Mouse (Mus musculus) erythroblast, embryonic 14.5 days (primary cell): ENCODE measurements around the gene Iqcd. TPM values are rescaled to one million over a fixed set of nuclear protein-coding genes. Genes with fewer than 3 reads are reported as not detected.

ENCODE experiments used
- H3K27me3 ChIP-seq: 2 replicates; pipeline ENCODE4 v1.6.1; 2012; ENCODE audit warnings: inconsistent platforms; ENCODE audit not compliant: control insufficient read depth
- H3K36me3 ChIP-seq: 2 replicates; pipeline ENCODE4 v1.6.1; 2012; ENCODE audit warnings: mild to moderate bottlenecking, inconsistent platforms; ENCODE audit not compliant: control insufficient read depth
- H3K4me1 ChIP-seq: 2 replicates; pipeline ENCODE4 v1.6.1; 2012; ENCODE audit warnings: inconsistent platforms; ENCODE audit not compliant: control insufficient read depth
- H3K4me3 ChIP-seq: replicated peaks from 2 replicates; pipeline ENCODE3; 2012; ENCODE audit warnings: moderate library complexity, mild to moderate bottlenecking, inconsistent platforms
- H3K9me3 ChIP-seq: 2 replicates; pipeline ENCODE4 v1.6.1; 2012; ENCODE audit warnings: low read length, inconsistent platforms, mixed read lengths; ENCODE audit not compliant: control insufficient read depth
- GATA1 ChIP-seq: IDR thresholded peaks from 2 replicates; pipeline ENCODE4 v1.6.1; 2012; ENCODE audit warnings: low read length, inconsistent platforms, mixed read lengths
- TAL1 ChIP-seq: IDR thresholded peaks from 3 replicates; pipeline ENCODE4 v1.6.1; 2012; ENCODE audit warnings: low read length, inconsistent platforms, mixed read lengths
- polyA plus RNA-seq: library from polyadenylated mRNA; stranded (reverse); fragments of >175 nt; gene quantifications from 2 replicates; pipeline ENCODE4 v1.2.3, GENCODE M21; 2012

Iqcd gene
- polyA plus RNA-seq, 1 experiment, result 1.3 TPM

GRCm38 (mm10) chr5:120631128-120631527 is 42.3 kb downstream of the Iqcd start:
- TF ChIP-seq GATA1, result no peak
- TF ChIP-seq TAL1, result no peak
- Histone ChIP-seq H3K27me3 (peaks cover 43% of the 10 kb centered on the region), H3K4me3 (no peak overlapping the region), H3K9me3 (peaks cover 11% of the 10 kb centered on the region), H3K4me1 (peaks cover 8% of the 10 kb centered on the region), H3K36me3 (peaks cover 22% of the 10 kb centered on the region)

DNA sequence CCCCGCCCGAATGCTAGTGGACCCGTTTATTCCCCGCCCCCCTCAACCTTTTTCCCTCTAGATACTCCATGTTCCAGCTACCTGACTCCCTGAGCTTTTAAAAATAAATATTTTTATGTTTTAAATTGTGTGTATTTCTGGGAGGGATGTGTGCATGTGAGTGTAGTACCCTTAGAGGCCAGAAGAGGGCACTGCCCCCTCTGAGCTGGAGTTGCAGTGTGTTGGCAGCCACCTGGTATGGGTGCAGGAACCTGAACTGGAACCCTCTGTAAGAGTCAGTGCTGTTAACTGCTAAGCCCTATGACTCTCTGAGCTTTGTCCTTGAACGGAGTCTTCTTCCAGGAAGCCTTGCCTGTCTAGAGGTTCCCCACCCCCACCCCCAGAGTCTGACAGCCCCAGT is 43.1 kb downstream of the Iqcd start:
- H3K27me3 ChIP-seq, result peaks cover 43% of the 10 kb centered on the region

DNA sequence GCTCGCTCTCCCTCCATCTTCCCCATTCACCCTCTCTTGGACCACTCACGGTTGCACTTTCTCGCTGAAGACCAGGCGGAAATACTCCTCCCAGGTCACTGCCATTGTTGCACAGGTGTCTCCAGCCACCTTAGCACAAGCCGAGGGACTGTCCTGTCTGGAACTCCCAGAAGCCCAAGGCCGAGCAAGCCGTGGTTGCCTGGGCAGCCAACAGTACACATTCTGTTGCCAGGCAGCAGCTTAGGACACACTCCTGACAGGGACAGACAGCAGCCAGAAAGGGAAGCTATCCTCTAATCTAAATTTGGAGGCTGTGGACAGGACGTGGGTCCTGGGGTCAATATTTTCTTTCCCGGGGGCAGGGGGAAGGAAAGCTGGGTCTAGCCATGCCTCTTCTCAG is 45.3 kb downstream of the Iqcd start, which contains the start of gene Cfap73:
Cfap73 (minus strand) TSS at position 105 of the 400 bp plus-strand sequence.
- H3K4me3 ChIP-seq, result no peak within 1 kb of the TSS
- H3K27me3 ChIP-seq, result peaks cover 43% of the 10 kb centered on the region

More for the DNA sequence above, 43.1 kb downstream of the Iqcd start:
- Histone ChIP-seq H3K4me1 (peaks cover 8% of the 10 kb centered on the region; the same call in 1 of the 2 replicates), H3K36me3 (peaks cover 14% of the 10 kb centered on the region), H3K9me3 (peaks cover 11% of the 10 kb centered on the region), H3K4me3 (no peak overlapping the region)
- no peak for TF ChIP-seq GATA1
- TF ChIP-seq TAL1, result no peak

DNA sequence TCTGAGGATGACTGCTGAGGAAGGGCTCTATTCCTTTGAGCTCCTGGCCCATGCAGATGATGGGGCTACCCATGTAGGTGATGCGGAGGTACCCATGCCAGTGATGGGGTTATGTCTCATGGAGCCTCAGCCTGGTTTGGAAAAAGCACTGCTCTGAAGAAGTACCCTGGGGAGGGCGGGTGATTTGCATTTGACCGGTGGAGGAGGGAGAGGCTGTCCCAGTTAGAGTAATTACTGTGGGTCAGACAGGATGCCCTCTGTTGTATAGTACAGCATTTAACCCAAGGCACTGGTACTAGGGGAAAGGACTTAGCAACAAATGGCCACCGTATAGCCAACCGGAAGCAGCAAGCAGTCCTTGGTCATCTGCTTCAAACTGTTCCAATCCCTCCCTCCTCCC is 46.0 kb downstream of the Iqcd start:
- TF ChIP-seq GATA1 (no peak), TAL1 (no peak)
- H3K9me3 ChIP-seq, result peaks cover 12% of the 10 kb centered on the region

More for the DNA sequence above, 45.3 kb downstream of the Iqcd start, which contains the start of gene Cfap73:
- Histone ChIP-seq H3K4me1 (no peaks in the 10 kb centered on the region), H3K36me3 (no peaks in the 10 kb centered on the region), H3K9me3 (peaks cover 11% of the 10 kb centered on the region)
- TF ChIP-seq GATA1, result no peak
- TF ChIP-seq TAL1, result no peak

GRCm38 (mm10) chr5:120635633-120636032 is 46.8 kb downstream of the Iqcd start:
- Histone ChIP-seq H3K27me3 (peaks cover 31% of the 10 kb centered on the region), H3K9me3 (peaks cover 16% of the 10 kb centered on the region), H3K4me3 (no peak overlapping the region), H3K4me1 (no peaks in the 10 kb centered on the region), H3K36me3 (no peaks in the 10 kb centered on the region)
- TF ChIP-seq TAL1 (no peak), GATA1 (no peak)

More for the DNA sequence above, 46.0 kb downstream of the Iqcd start:
- peaks cover 36% of the 10 kb centered on the region for H3K27me3 ChIP-seq
- H3K4me1 ChIP-seq, result no peaks in the 10 kb centered on the region
- H3K4me3 ChIP-seq, result no peak overlapping the region
- H3K36me3 ChIP-seq, result no peaks in the 10 kb centered on the region

- Histone ChIP-seq H3K4me3 (no peak overlapping the region), H3K36me3 (no peaks in the 10 kb centered on the region), H3K9me3 (peaks cover 5% of the 10 kb centered on the region; the same call in 1 of the 2 replicates), H3K27me3 (peaks cover 21% of the 10 kb centered on the region), H3K4me1 (no peaks in the 10 kb centered on the region)
- TF ChIP-seq TAL1 (no peak), GATA1 (no peak)
Observed at GRCm38 (mm10) chr5:120640094-120640493, 51.3 kb downstream of the Iqcd start.

DNA sequence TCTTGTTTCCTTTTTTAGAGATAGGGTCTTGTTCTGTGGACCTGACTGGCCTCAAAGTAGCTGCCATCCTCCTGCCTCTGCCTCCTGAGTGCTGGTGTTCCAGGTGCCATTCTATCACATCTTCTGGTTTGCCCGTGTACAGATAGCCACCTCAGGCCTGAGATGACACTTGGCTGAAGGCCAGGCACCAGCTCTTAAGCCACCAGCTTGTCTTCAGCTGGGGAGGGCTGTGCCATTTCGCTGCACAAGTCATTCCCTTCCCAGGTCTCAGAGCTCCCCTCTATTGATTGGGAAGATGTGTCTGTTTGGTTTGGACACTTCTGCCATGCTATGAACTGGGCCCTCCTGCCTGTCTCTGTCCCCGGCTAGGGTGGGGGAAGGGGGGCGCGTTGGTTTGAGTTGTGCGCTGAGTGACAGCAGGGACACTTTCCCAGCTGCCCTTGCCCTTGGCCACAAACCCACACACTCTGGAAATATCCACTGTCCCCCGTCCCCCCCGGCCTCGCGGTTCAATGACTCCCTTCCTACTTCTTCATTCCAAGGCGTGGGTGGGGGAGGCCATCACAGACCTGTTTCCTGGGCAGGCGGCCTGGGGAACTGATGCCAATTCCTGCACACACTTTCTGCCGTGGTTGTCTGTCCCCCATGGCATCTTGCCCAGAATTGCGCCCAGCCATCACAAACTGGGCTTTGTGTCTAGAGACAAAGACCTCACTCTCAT is 54.7 kb downstream of the Iqcd start:
- Histone ChIP-seq H3K4me3 (no peak overlapping the region), H3K36me3 (no peaks in the 10 kb centered on the region), H3K4me1 (peaks cover 4% of the 10 kb centered on the region), H3K9me3 (peaks cover 5% of the 10 kb centered on the region; the same call in 1 of the 2 replicates), H3K27me3 (peaks cover 48% of the 10 kb centered on the region)
- TF ChIP-seq GATA1 (no peak), TAL1 (no peak)

DNA sequence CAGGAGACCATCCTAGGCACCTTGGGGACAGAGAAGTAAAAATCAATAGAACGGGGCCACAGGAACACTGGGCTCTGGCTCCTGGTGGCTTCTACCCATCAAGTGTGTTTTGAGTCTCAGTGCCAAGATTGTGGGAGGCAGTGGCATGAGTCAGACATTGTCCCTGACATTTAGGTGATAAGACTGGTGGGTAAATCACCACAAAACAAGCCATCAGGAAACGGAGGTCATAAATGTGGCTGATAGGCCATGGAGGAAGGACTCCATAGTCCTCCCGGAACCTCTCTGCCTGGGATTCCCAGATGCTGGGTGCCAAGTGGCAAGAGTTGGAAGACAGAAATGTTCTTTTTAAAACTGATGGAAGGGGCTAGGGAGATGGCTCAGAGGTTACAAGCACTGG is 55.4 kb downstream of the Iqcd start:
- Histone ChIP-seq H3K36me3 (no peaks in the 10 kb centered on the region), H3K4me1 (peaks cover 10% of the 10 kb centered on the region), H3K4me3 (no peak overlapping the region), H3K9me3 (peaks cover 5% of the 10 kb centered on the region; the same call in 1 of the 2 replicates), H3K27me3 (peaks cover 54% of the 10 kb centered on the region)
- TF ChIP-seq TAL1 (no peak), GATA1 (no peak)

- Histone ChIP-seq H3K4me1 (peaks cover 13% of the 10 kb centered on the region), H3K36me3 (no peaks in the 10 kb centered on the region), H3K4me3 (no peak overlapping the region), H3K9me3 (no peaks in the 10 kb centered on the region), H3K27me3 (peaks cover 67% of the 10 kb centered on the region)
- TF ChIP-seq TAL1 (no peak), GATA1 (no peak)
Observed at GRCm38 (mm10) chr5:120645851-120646250, 57.0 kb downstream of the Iqcd start.
